Mouse (Mus musculus) cortical plate, adult 2 months (tissue): ENCODE results near the gene Sprr2h. TPM values are rescaled to one million over a fixed set of nuclear protein-coding genes. Genes with fewer than 3 reads are reported as not detected.

ENCODE experiments used
- H3K27ac ChIP-seq: fragments of 200-500 bp; 2 replicates; pipeline ENCODE4 v1.5.1; 2012; ENCODE audit warnings: low read length, control low read depth, inconsistent platforms; ENCODE audit not compliant: insufficient read depth
- H3K4me1 ChIP-seq: fragments of 200-500 bp; 2 replicates; pipeline ENCODE4 v1.6.1; 2011; ENCODE audit warnings: low read length; ENCODE audit not compliant: control insufficient read depth, insufficient read depth
- H3K4me3 ChIP-seq: fragments of 200-500 bp; 2 replicates; pipeline ENCODE4 v1.5.1; 2011; ENCODE audit warnings: mild to moderate bottlenecking, low read length, control low read depth; ENCODE audit not compliant: insufficient read depth
- CTCF ChIP-seq: fragments of 200-500 bp; IDR thresholded peaks from 2 replicates; pipeline ENCODE4 v1.5.1; 2011; ENCODE audit warnings: mild to moderate bottlenecking, control low read depth, low read length; ENCODE audit not compliant: insufficient read depth; ENCODE audit errors: extremely low read depth
- POLR2A ChIP-seq: fragments of 200-500 bp; IDR thresholded peaks from 2 replicates; pipeline ENCODE4 v1.6.1; 2011; ENCODE audit warnings: mild to moderate bottlenecking, low read length, control low read depth; ENCODE audit not compliant: insufficient read depth; ENCODE audit errors: extremely low read depth
- polyA plus RNA-seq: library from polyadenylated mRNA; depleted of rRNA; stranded (reverse); fragments of >200 nt; gene quantifications from 2 replicates; pipeline ENCODE4 v1.2.3, GENCODE M21; 2012; rRNA removed

Sprr2h gene
- not detected in 2 replicates for polyA plus RNA-seq

DNA sequence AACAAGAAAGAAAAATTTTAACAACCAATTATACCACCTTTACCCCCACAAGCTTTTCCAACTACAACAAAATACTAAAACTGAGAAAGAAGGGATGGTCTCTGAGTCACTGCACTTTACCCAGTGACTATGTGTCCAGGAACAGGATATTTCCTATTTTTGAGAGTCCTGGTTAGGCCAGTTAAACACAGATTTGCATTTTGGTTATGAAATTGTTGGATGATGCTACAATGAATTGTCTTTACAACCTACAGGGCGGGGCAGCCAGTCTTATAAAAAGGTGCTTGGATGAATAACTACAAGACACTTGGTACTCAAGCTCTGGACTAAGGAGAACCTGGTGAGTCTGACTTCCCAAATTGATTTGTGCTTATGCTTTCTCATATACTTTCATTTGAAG lies at the start of gene Sprr2h:
TSS of gene Sprr2h (plus strand) at position 301 of the 400 bp plus-strand sequence.
- no peak within 1 kb of the TSS for H3K27ac ChIP-seq
- H3K4me3 ChIP-seq = no peak within 1 kb of the TSS
- H3K4me1 ChIP-seq = no peaks in the 10 kb centered on the region
- no peak for TF ChIP-seq POLR2A
- no peak for TF ChIP-seq CTCF

DNA sequence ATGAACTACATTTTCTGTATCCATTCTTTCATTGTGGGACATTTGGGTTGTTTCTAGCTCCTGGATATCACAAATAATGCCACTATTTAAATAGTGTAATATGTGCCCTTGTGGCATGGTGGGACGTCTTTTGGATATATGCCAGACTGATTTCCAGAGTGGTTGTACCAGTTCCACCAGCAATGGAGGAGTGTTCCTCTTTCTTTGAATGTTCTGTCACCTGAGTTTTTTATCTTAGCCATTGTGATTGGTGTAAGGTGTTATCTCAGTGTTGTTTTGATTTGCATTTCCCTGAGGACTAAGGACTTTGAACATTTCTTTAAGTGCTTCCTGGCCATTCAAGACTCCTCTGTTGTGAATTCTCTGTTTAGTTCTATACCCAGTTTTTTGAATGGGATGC lies 49.2 kb upstream of the Sprr2h start:
- TF ChIP-seq CTCF (no peak), POLR2A (no peak)
- no peaks in the 10 kb centered on the region for H3K4me1 ChIP-seq
- H3K27ac ChIP-seq = no peak overlapping the region
- no peak overlapping the region for H3K4me3 ChIP-seq

- H3K27ac ChIP-seq = no peak within 1 kb of the TSS
- no peaks in the 10 kb centered on the region for H3K4me1 ChIP-seq
- TF ChIP-seq POLR2A (no peak), CTCF (no peak)
- H3K4me3 ChIP-seq = no peak within 1 kb of the TSS
Measured at GRCm38 (mm10) chr3:92338840-92339239, 46.6 kb upstream of the Sprr2h start, which contains the start of gene Sprr2d. Gene Sprr2d (plus strand): TSS chr3:92339140.

- no peak within 1 kb of the TSS for H3K27ac ChIP-seq
- TF ChIP-seq POLR2A = no peak
- no peak for TF ChIP-seq CTCF
- H3K4me1 ChIP-seq = no peaks in the 10 kb centered on the region
- no peak within 1 kb of the TSS for H3K4me3 ChIP-seq
Measured at GRCm38 (mm10) chr3:92351843-92352242, 33.6 kb upstream of the Sprr2h start, which contains the start of gene Sprr2e. Gene Sprr2e (plus strand): TSS chr3:92352143.

- TF ChIP-seq POLR2A = no peak
- TF ChIP-seq CTCF = no peak
- Histone ChIP-seq H3K4me1 (no peaks in the 10 kb centered on the region), H3K27ac (no peak overlapping the region), H3K4me3 (no peak overlapping the region)
Measured at GRCm38 (mm10) chr3:92361619-92362018, 23.9 kb upstream of the Sprr2h start.

DNA sequence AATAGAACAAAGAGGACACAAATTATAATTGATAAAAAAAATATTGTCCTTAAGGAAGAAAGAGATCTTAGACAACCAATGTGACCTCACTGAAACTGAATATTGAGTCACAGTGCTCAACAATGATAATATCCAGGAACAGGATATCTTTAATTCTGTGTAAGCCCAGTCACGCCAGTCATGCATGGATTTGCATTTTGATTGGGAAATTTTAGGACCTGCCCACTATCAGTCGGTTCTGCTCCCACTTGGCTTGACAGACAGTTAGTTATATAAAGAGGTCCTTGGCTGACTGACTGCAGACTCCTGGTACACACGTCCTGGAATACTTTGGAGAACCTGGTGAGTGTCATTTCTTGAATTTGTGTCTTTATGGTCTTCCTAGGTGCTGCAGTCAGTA lies 20.6 kb upstream of the Sprr2h start, which contains the start of gene Sprr2f:
TSS of gene Sprr2f (plus strand) at position 301 of the 400 bp plus-strand sequence.
- TF ChIP-seq CTCF (no peak), POLR2A (no peak)
- H3K4me3 ChIP-seq = no peak within 1 kb of the TSS
- H3K27ac ChIP-seq = no peak within 1 kb of the TSS
- H3K4me1 ChIP-seq = no peaks in the 10 kb centered on the region

GRCm38 (mm10) chr3:92373613-92374012 lies 11.9 kb upstream of the Sprr2h start:
- Histone ChIP-seq H3K4me1 (no peaks in the 10 kb centered on the region), H3K4me3 (no peak overlapping the region), H3K27ac (no peak overlapping the region)
- TF ChIP-seq POLR2A = no peak
- no peak for TF ChIP-seq CTCF

GRCm38 (mm10) chr3:92394301-92394700 lies 8.8 kb downstream of the Sprr2h start:
- H3K27ac ChIP-seq = no peak overlapping the region
- H3K4me1 ChIP-seq = no peaks in the 10 kb centered on the region
- TF ChIP-seq CTCF (no peak), POLR2A (no peak)
- H3K4me3 ChIP-seq = no peak overlapping the region

DNA sequence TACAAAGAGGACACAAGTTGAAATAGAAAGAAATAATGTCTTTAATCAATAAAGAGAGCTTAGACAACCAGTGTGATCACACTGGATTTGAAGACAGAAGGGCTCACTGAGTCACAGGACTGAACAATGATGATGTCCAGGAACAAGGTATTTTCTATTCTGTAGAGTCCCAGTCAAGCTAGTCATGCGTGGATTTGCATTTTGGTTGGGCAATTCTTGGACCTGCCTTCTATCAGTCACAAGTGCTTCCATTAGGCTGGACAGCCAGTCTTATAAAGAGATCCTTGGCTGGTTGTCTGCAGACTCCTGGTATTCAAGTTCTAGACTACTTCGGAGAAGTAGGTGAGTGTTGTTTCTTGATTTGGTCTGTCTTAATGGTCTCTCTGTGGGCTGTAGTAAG lies 22.2 kb downstream of the Sprr2h start, which contains the start of gene Sprr2i:
TSS of gene Sprr2i (plus strand) at position 301 of the 400 bp plus-strand sequence.
- H3K4me3 ChIP-seq = no peak within 1 kb of the TSS
- TF ChIP-seq CTCF = no peak
- no peak for TF ChIP-seq POLR2A
- no peak within 1 kb of the TSS for H3K27ac ChIP-seq
- no peaks in the 10 kb centered on the region for H3K4me1 ChIP-seq

DNA sequence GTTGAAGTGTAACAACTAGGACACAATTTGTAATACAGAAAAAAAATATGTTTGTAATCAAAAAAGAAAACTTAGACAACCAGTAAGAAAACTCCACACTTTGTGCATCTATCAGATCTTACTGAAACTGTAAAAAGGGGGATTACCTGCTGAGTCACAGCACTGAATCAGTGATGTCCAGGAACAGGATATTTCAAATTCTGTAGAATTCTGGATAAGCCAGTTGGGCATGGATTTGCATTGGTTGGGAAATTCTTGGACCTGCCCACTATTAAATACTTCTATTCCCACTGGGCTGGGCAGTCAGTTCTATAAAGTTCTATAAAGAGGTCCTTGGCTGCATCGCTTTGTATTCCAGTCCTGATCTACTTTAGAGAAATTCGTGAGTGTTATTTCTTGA lies 32.3 kb downstream of the Sprr2h start, which contains the start of gene Sprr2j-ps:
TSS of gene Sprr2j-ps (plus strand) at position 301 of the 400 bp plus-strand sequence.
- no peak for TF ChIP-seq CTCF
- TF ChIP-seq POLR2A = no peak
- Histone ChIP-seq H3K27ac (no peak within 1 kb of the TSS), H3K4me1 (no peaks in the 10 kb centered on the region), H3K4me3 (no peak within 1 kb of the TSS)
